Comparison of ENCODE assay signal across 13 mouse cellular contexts in genomic region chr3:65927101-65927501, GRCm38 (mm10). TPM values are rescaled to one million over a fixed set of nuclear protein-coding genes. Genes with fewer than 3 reads are reported as not detected.
A peak's percentile ranks its signal among the peaks of the same experiment; 100 is the strongest.
DNase-seq lines count a peak whose midpoint lies in the region; ATAC-seq lines count a peak whose summit lies in the region.
"Had no signal": no experiment of that assay in that cellular context is flagged by ENCODE, and none has a peak within 500 bp of the region (broad histone marks: within the 10 kb centered on the region; RNA-seq: fewer than 3 reads in every experiment).

No protein-coding gene starts in this region.

- no peak for ATAC-seq in heart, embryonic 15.5 days (replicated peaks; ENCODE audit: insufficient number of reproducible peaks, insufficient read depth, low FRiP score, low read depth)
- no peak for ATAC-seq in heart, embryonic 16.5 days (replicated peaks; ENCODE audit: extremely low read depth, insufficient read depth, low FRiP score)
- no peak for ATAC-seq in megakaryocyte-erythroid progenitor cell, adult 5-6 weeks (replicated peaks; ENCODE audit: low FRiP score, low TSS enrichment, poor library complexity, severe bottlenecking)

- WGBS in heart, embryonic 15.5 days: 72% methylated on average over 4 of the region's 4 CpGs
- 77% methylated on average over 4 of the region's 4 CpGs for WGBS in heart, embryonic 16.5 days

- peak; percentile 26 for DNase-seq in adrenal gland, postnatal 14 days
- DNase-seq in adrenal gland, postnatal 10 days: no peak
- no peak for DNase-seq in heart, postnatal 14 days
- peak; percentile 52 for DNase-seq in 3134 (ENCODE audit: extremely low read depth, insufficient read length, low spot score)
- DNase-seq in cerebellum, adult 8-10 months: no peak

- intact Hi-C loops in heart, postnatal 14 days (cut with DNase I): loop anchor here (5.0 kb wide), 3 partner anchors 260 to 610 kb away; partner anchors contain the start of gene Lekr1

- no peak overlapping the region for H3K9ac ChIP-seq in heart, embryonic 15.5 days
- peak overlapping the region; percentile 50; the same call in 1 of the 2 replicates for H3K9ac ChIP-seq in heart, embryonic 16.5 days (ENCODE audit: low read length)
- H3K9ac ChIP-seq: forebrain, embryonic 12.5 days; hindbrain, embryonic 15.5 days; liver, embryonic 14.5 days had no signal

- H3K4me1 ChIP-seq in heart, embryonic 15.5 days (replicated peaks): peaks cover 28% of the 10 kb centered on the region
- H3K4me1 ChIP-seq in heart, embryonic 16.5 days (ENCODE audit: control insufficient read depth, insufficient read depth, low read length): peaks cover 21% of the 10 kb centered on the region

- H3K9me3 ChIP-seq in heart, embryonic 15.5 days (replicated peaks): no peaks in the 10 kb centered on the region
- no peaks in the 10 kb centered on the region for H3K9me3 ChIP-seq in heart, embryonic 16.5 days (replicated peaks; ENCODE audit: control insufficient read depth, low read length)
- H3K9me3 ChIP-seq: forebrain, embryonic 12.5 days; G1E; hindbrain, embryonic 15.5 days had no signal

- H3K4me3 ChIP-seq in heart, embryonic 15.5 days: no peak overlapping the region
- H3K4me3 ChIP-seq in heart, embryonic 16.5 days (ENCODE audit: low read length): no peak overlapping the region
- H3K4me3 ChIP-seq: forebrain, embryonic 12.5 days; hindbrain, embryonic 15.5 days; left cerebral cortex, adult 2 months had no signal

- H3K36me3 ChIP-seq in heart, embryonic 15.5 days: no peaks in the 10 kb centered on the region
- no peaks in the 10 kb centered on the region for H3K36me3 ChIP-seq in heart, embryonic 16.5 days (ENCODE audit: control insufficient read depth, insufficient read depth)
- H3K36me3 ChIP-seq: forebrain, embryonic 12.5 days; G1E; hindbrain, embryonic 15.5 days had no signal

- no peaks in the 10 kb centered on the region for H3K27me3 ChIP-seq in heart, embryonic 15.5 days
- no peaks in the 10 kb centered on the region for H3K27me3 ChIP-seq in heart, embryonic 16.5 days (ENCODE audit: control insufficient read depth, insufficient read depth, low read length)
- H3K27me3 ChIP-seq: forebrain, embryonic 12.5 days; hindbrain, embryonic 15.5 days had no signal

- peak overlapping the region; percentile 47; the same call in 1 of the 2 replicates for H3K27ac ChIP-seq in heart, embryonic 15.5 days
- H3K27ac ChIP-seq in heart, embryonic 16.5 days (ENCODE audit: low read length): peak overlapping the region; percentile 31; the same call in 1 of the 2 replicates
- H3K27ac ChIP-seq: forebrain, embryonic 12.5 days; hindbrain, embryonic 15.5 days; left cerebral cortex, adult 2 months; liver, embryonic 14.5 days had no signal

- H3K4me2 ChIP-seq in heart, embryonic 15.5 days: no peak overlapping the region
- H3K4me2 ChIP-seq in heart, embryonic 16.5 days (ENCODE audit: low read depth, low read length): peak overlapping the region; percentile 8
- H3K4me2 ChIP-seq: forebrain, embryonic 12.5 days; hindbrain, embryonic 15.5 days had no signal

RNA-seq across cellular contexts. Expression of gene Ccnl1, which starts 30.9 kb away (rescaled TPM):
- total RNA-seq in adrenal gland, postnatal 14 days (2021): 91.4 and 116 TPM in 2 replicates
- total RNA-seq in adrenal gland, postnatal 10 days (2021): 10 to 100 TPM; 91.1 to 99.3 TPM
- 60.5 and 67.5 TPM in 2 replicates for polyA plus RNA-seq in heart, embryonic 15.5 days (2015; fragmentation: Nextera tagmentation; extraction: Ambion mirVana)
- 10 to 100 TPM; 33.6 TPM for total RNA-seq in heart, postnatal 14 days (2021)
- 68.2 and 70.6 TPM in 2 replicates for polyA plus RNA-seq in heart, embryonic 16.5 days (2015; fragmentation: Nextera tagmentation; extraction: Ambion mirVana)
- 135 and 170 TPM in 2 replicates for total RNA-seq in megakaryocyte-erythroid progenitor cell, adult 5-6 weeks (2014; fragmentation: Nextera tagmentation)
- 347 and 372 TPM in 2 replicates for total RNA-seq in megakaryocyte-erythroid progenitor cell, adult 5-6 weeks (2017)

Comparison
In these comparisons a context has a peak if more than half of its experiments do, and no peak if none do; other contexts are left out.
1. DNase-seq: peak in adrenal gland, postnatal 14 days (single experiment) and 3134 (single experiment); none in adrenal gland, postnatal 10 days (single experiment), heart, postnatal 14 days (0 of 2) and cerebellum, adult 8-10 months (single experiment).